Mouse (Mus musculus): ENCODE measurements around the gene Faap100. TPM values are rescaled to one million over a fixed set of nuclear protein-coding genes. Genes with fewer than 3 reads are reported as not detected.

Faap100 gene
- polyA plus RNA-seq, 1 experiment from 2014 or later, result 29.2 TPM

DNA sequence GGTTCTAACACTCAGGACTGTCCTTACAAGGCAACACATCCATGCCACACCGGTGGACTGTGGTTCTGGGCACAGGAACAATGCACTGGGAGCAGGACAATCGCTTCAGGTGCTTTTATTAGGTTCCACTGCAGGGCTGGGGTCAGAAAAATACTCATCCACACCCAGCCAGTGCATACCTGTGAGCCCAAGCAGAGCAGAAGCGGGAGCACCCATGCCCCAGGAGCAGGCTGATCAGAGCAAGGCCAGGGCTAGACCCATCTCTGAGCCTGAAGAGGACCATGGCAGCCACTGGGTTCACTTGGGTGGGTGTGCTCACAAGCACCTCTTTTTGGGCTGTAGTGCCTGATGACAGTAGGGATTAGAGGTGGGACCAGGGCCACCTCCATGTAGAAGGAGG, 1.7 kb upstream of the Faap100 start:
- Histone ChIP-seq H3K9me3 (ENCODE audit: control insufficient read depth, low read length) (no peaks in the 10 kb centered on the region), H3K9ac (ENCODE audit: low read length) (no peak overlapping the region), H3K4me2 (no peak overlapping the region), H3K27me3 (ENCODE audit: control insufficient read depth, insufficient read depth, low read length) (no peaks in the 10 kb centered on the region), H3K36me3 (ENCODE audit: control insufficient read depth, insufficient read depth, low read length) (peaks cover 10% of the 10 kb centered on the region; the same call in 1 of the 2 replicates), H3K27ac (ENCODE audit: low read depth, low read length) (no peak overlapping the region), H3K4me3 (ENCODE audit: low read depth, low read length) (no peak overlapping the region), H3K4me1 (ENCODE audit: control insufficient read depth, insufficient read depth, low read length) (peaks cover 16% of the 10 kb centered on the region)
- no peak for ATAC-seq (ENCODE audit: low FRiP score)
- WGBS, result 91% methylated on average over 3 of the region's 3 CpGs
- no peak for DNase-seq (ENCODE audit: low spot score, missing footprints)

DNA sequence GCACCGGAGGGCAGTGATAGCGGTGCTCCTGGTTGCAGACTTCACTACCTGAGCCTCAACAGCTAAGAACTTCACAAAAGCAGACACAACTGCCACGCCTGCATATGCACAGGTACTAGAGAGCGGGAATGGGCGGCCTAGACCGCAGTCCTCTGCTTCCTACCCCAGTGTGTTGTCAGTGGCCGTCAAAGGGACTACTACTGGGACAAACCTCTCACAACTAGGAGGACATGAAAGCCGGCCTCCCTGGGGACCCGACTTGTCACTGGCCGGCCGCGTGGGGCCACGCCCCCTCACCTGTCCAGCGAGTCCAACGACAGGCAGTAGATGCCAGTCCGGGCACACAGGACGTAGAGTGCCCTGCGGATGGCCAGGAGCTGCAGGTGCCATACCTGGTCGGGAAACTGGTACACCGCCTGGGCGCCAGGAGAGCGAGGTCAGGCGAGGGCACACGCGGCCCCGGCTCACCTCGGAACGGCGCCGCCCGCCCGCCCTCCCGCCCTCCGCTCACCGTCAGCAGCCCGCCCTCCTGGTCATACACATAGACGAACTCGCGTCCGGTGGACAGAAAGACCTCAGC, 443 bp downstream of the Faap100 start:
- DNase-seq (ENCODE audit: low spot score, missing footprints) (no peak), ATAC-seq (ENCODE audit: low FRiP score) (no peak; the same call in 1 of the 2 replicates)
- H3K27me3 ChIP-seq (ENCODE audit: control insufficient read depth, insufficient read depth, low read length), result no peaks in the 10 kb centered on the region
- 3% methylated on average over 38 of the region's 40 CpGs for WGBS
- no peak overlapping the region for H3K27ac ChIP-seq (ENCODE audit: low read depth, low read length)
- H3K4me2 ChIP-seq, result peak overlapping the region; percentile 98
- peaks cover 16% of the 10 kb centered on the region for H3K4me1 ChIP-seq (ENCODE audit: control insufficient read depth, insufficient read depth, low read length)
- H3K4me3 ChIP-seq (ENCODE audit: low read depth, low read length), result peak overlapping the region; percentile 88
- H3K9me3 ChIP-seq (ENCODE audit: control insufficient read depth, low read length), result no peaks in the 10 kb centered on the region
- peaks cover 9% of the 10 kb centered on the region; the same call in 1 of the 2 replicates for H3K36me3 ChIP-seq (ENCODE audit: control insufficient read depth, insufficient read depth, low read length)
- peak overlapping the region; percentile 81 for H3K9ac ChIP-seq (ENCODE audit: low read length)

DNA sequence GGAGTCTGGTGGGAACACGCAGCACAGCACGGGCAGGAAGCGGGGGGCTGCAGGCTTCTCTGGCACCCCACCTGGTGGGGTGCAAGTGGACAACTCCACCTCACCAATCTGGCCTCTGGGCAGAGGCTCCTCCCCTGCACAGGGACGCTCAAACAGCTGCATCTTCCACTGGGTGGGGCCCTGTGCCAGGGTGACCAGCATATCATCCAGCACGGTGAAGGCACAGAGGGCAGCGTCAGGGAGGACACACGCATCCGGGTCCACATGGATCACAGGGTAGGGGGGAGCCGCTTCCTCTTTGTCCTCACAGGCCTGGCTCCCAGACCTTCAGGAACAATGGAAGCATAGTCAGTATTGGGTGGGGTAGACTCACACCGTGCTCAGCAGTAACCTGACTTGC, 1.2 kb downstream of the Faap100 start:
- H3K9ac ChIP-seq (ENCODE audit: low read length), result peak overlapping the region; percentile 81; the same call in 1 of the 2 replicates
- WGBS, result 76% methylated on average over 10 of the region's 10 CpGs
- H3K4me2 ChIP-seq, result peak overlapping the region; percentile 98
- H3K27me3 ChIP-seq (ENCODE audit: control insufficient read depth, insufficient read depth, low read length), result no peaks in the 10 kb centered on the region
- no peak overlapping the region for H3K27ac ChIP-seq (ENCODE audit: low read depth, low read length)
- H3K9me3 ChIP-seq (ENCODE audit: control insufficient read depth, low read length), result no peaks in the 10 kb centered on the region
- ATAC-seq (ENCODE audit: low FRiP score), result no peak
- peaks cover 16% of the 10 kb centered on the region for H3K4me1 ChIP-seq (ENCODE audit: control insufficient read depth, insufficient read depth, low read length)
- no peak for DNase-seq (ENCODE audit: low spot score, missing footprints)
- H3K4me3 ChIP-seq (ENCODE audit: low read depth, low read length), result peak overlapping the region; percentile 88
- H3K36me3 ChIP-seq (ENCODE audit: control insufficient read depth, insufficient read depth, low read length), result peaks cover 5% of the 10 kb centered on the region; the same call in 1 of the 2 replicates

DNA sequence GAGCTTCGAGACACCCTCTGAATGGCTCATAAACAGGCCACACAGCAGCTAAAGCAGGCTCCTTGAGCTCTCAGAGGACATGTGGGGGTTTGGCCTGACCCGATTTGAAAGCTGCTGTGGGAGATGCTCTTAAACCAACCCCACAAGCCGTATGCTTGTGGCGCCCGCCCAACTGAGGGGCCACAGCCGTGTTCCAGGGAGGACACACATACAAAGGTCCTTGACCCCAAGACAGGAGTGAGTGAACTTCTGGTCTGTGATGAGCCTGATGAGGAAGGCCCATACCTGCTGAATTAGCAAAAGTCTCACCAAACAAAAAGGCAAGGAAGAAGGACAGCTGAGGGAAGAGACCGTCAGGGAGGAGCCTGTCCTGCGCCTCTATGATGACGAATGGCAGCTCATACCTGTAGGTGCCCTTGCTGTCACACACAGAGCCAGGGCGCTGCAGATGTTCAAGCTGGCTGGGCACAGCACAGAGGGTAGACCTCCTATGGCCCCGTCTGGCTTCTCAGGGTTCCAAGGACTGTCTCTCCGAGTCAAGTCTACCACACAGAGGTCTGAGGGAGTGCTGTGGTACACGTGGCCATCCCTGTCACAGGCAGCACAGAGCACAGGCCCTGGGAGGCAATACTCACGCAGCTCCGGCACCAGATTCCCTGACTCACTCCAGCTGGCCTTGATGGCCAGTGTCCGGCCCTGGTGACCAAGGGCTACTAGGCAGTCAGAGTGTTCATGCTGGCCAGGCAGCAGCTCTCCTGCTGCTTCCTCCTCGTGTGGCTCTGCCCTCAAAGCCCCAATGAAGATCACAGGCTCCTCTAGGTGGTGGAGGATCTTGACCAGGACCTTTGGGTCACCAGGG, 2.0 kb downstream of the Faap100 start:
- peaks cover 5% of the 10 kb centered on the region; the same call in 1 of the 2 replicates for H3K36me3 ChIP-seq (ENCODE audit: control insufficient read depth, insufficient read depth, low read length)
- H3K4me1 ChIP-seq (ENCODE audit: control insufficient read depth, insufficient read depth, low read length), result peaks cover 16% of the 10 kb centered on the region
- ATAC-seq (ENCODE audit: low FRiP score) (no peak), DNase-seq (ENCODE audit: low spot score, missing footprints) (no peak)
- no peak overlapping the region for H3K4me3 ChIP-seq (ENCODE audit: low read depth, low read length)
- WGBS, result 90% methylated on average over 17 of the region's 17 CpGs
- no peak overlapping the region for H3K4me2 ChIP-seq
- H3K9me3 ChIP-seq (ENCODE audit: control insufficient read depth, low read length), result no peaks in the 10 kb centered on the region
- H3K27ac ChIP-seq (ENCODE audit: low read depth, low read length), result no peak overlapping the region
- no peak overlapping the region for H3K9ac ChIP-seq (ENCODE audit: low read length)
- no peaks in the 10 kb centered on the region for H3K27me3 ChIP-seq (ENCODE audit: control insufficient read depth, insufficient read depth, low read length)

DNA sequence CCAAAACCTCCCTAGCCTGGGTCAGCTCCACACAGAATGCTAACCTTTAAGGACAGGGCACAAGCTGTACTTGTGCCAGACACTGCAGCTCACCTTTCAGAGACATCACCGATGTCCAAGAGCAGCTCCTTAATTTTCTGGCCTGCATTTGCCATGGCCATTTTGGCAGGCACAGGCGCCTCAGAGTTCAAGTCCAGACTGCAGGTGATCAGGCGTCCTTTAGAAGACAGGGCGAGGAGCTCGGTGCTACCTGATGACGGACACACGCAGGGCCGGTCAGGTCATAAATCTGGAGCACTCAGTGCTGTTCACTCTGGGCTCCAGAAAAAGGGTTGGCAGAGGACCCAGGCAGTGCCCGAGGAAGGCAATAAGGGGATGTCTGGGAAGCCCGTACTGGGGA, 3.2 kb downstream of the Faap100 start:
- Histone ChIP-seq H3K9ac (ENCODE audit: low read length) (no peak overlapping the region), H3K4me3 (ENCODE audit: low read depth, low read length) (no peak overlapping the region), H3K27me3 (ENCODE audit: control insufficient read depth, insufficient read depth, low read length) (no peaks in the 10 kb centered on the region), H3K4me1 (ENCODE audit: control insufficient read depth, insufficient read depth, low read length) (peaks cover 16% of the 10 kb centered on the region), H3K9me3 (ENCODE audit: control insufficient read depth, low read length) (no peaks in the 10 kb centered on the region), H3K36me3 (ENCODE audit: control insufficient read depth, insufficient read depth, low read length) (peaks cover 2% of the 10 kb centered on the region; the same call in 1 of the 2 replicates), H3K27ac (ENCODE audit: low read depth, low read length) (no peak overlapping the region), H3K4me2 (no peak overlapping the region)
- DNase-seq (ENCODE audit: low spot score, missing footprints) (no peak), ATAC-seq (ENCODE audit: low FRiP score) (no peak)
- WGBS, result 93% methylated on average over 10 of the region's 10 CpGs

DNA sequence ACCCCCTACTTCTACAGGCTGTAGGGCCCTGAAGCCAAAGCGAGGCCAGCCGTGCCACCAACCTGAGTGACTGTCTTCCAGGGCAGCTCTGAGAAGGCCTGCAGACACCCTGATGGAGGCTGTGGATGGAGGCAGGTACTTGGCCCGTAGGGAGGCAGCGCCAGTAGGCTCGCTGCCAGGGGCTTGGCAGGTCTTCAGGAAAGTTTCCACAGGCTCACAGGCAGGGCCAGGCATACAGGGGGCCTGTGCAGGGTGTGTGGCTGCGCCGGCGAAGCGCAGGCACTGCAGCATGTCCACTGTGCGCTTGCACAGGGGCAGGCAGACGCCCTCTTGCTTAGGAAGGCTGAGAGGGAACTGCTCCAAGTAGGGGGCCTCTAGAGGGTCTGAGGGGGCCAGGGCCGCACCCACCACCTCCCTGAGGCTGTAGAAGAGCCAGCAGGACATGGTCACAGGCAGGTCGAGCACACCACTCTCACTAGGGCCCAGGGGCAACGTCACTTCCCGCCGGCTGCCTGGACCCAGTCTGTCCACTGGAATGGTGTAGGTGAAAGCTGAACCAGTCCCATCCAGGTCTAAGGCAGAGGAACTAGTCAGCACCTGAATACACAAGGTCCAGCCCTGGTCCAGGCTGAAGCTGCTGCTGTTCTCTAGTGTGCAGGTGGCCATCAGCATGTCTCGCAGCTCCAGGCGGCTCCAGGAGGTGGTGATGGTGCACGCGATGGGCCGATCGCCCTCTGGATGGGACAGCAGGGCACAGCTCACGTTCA, 4.6 kb downstream of the Faap100 start:
- H3K36me3 ChIP-seq (ENCODE audit: control insufficient read depth, insufficient read depth, low read length), result peaks cover 5% of the 10 kb centered on the region; the same call in 1 of the 2 replicates
- no peaks in the 10 kb centered on the region for H3K9me3 ChIP-seq (ENCODE audit: control insufficient read depth, low read length)
- no peak overlapping the region for H3K4me2 ChIP-seq
- H3K27me3 ChIP-seq (ENCODE audit: control insufficient read depth, insufficient read depth, low read length), result no peaks in the 10 kb centered on the region
- no peak overlapping the region for H3K9ac ChIP-seq (ENCODE audit: low read length)
- DNase-seq (ENCODE audit: low spot score, missing footprints) (no peak), ATAC-seq (ENCODE audit: low FRiP score) (no peak)
- no peak overlapping the region for H3K4me3 ChIP-seq (ENCODE audit: low read depth, low read length)
- 93% methylated on average over 23 of the region's 23 CpGs for WGBS
- H3K27ac ChIP-seq (ENCODE audit: low read depth, low read length), result no peak overlapping the region
- H3K4me1 ChIP-seq (ENCODE audit: control insufficient read depth, insufficient read depth, low read length), result peaks cover 13% of the 10 kb centered on the region

DNA sequence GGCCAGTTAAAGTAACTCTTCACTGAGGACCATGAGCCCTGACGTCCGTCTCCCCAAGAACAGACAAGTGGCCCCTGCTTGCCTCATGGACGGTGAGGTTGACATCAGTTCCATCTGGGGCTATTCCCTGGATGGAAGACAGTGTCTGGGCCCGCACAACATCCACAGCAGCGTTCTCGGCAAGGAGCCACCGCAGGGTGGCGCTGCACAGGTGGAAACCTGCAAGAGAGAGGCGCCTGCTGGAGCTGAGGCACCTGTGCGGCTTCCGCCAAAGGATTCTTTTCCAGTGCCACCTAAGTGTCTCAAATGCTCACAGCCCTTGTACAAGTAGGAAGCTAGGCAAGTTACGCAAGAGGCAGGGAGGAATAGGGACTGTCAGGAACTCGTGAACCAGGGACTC, 5.5 kb downstream of the Faap100 start:
- ATAC-seq (ENCODE audit: low FRiP score) (no peak), DNase-seq (ENCODE audit: low spot score, missing footprints) (no peak)
- H3K27me3 ChIP-seq (ENCODE audit: control insufficient read depth, insufficient read depth, low read length), result no peaks in the 10 kb centered on the region
- H3K4me2 ChIP-seq, result no peak overlapping the region
- no peak overlapping the region for H3K9ac ChIP-seq (ENCODE audit: low read length)
- no peak overlapping the region for H3K27ac ChIP-seq (ENCODE audit: low read depth, low read length)
- H3K4me1 ChIP-seq (ENCODE audit: control insufficient read depth, insufficient read depth, low read length), result peaks cover 7% of the 10 kb centered on the region
- no peaks in the 10 kb centered on the region for H3K9me3 ChIP-seq (ENCODE audit: control insufficient read depth, low read length)
- H3K36me3 ChIP-seq (ENCODE audit: control insufficient read depth, insufficient read depth, low read length), result peaks cover 5% of the 10 kb centered on the region; the same call in 1 of the 2 replicates
- no peak overlapping the region for H3K4me3 ChIP-seq (ENCODE audit: low read depth, low read length)
- 62% methylated on average over 13 of the region's 13 CpGs for WGBS

DNA sequence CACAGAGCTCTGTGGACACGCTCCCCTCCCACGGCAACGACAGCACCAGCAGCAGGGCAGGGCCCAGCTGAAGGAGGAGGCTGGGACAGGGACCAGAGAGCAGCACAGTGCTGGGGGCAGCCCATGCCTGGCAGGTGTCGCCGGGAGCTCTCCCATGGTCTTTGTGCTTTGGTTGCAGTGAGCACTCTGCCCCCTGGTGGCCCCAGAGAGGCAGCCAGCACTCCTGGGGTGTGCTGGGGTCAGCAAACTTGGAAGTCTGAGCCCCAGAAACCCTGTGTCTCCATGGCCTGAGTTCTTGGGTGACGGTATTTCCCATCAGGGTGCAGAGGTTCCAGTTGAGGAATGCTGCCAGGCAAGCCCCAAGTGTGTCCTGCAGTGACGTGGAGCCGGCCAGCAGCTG, 8.9 kb downstream of the Faap100 start:
- peak overlapping the region; percentile 31; the same call in 1 of the 2 replicates for H3K9ac ChIP-seq (ENCODE audit: low read length)
- ATAC-seq (ENCODE audit: low FRiP score), result peak; percentile 80
- no peak overlapping the region for H3K4me3 ChIP-seq (ENCODE audit: low read depth, low read length)
- no peaks in the 10 kb centered on the region for H3K27me3 ChIP-seq (ENCODE audit: control insufficient read depth, insufficient read depth, low read length)
- H3K4me1 ChIP-seq (ENCODE audit: control insufficient read depth, insufficient read depth, low read length), result peaks cover 9% of the 10 kb centered on the region; the same call in 1 of the 2 replicates
- no peak for DNase-seq (ENCODE audit: low spot score, missing footprints)
- H3K9me3 ChIP-seq (ENCODE audit: control insufficient read depth, low read length), result no peaks in the 10 kb centered on the region
- 0 out of 2 replicates have a peak, but pooled peaks cover 3% of the 10 kb centered on the region for H3K36me3 ChIP-seq (ENCODE audit: control insufficient read depth, insufficient read depth, low read length)
- H3K27ac ChIP-seq (ENCODE audit: low read depth, low read length), result no peak overlapping the region
- WGBS, result 36% methylated on average over 8 of the region's 8 CpGs
- H3K4me2 ChIP-seq, result no peak overlapping the region

Measured in midbrain, embryonic 11.5 days (tissue).